Mouse (Mus musculus): ENCODE data around the gene Khdrbs1. TPM values are rescaled to one million over a fixed set of nuclear protein-coding genes. Genes with fewer than 3 reads are reported as not detected.

The Khdrbs1 gene
- total and polyA plus RNA-seq, 3 experiments, result 11.4 to 41.7 (median 38.1) TPM

GRCm38 (mm10) chr4:129695815-129696157 is 46.3 kb downstream of the Khdrbs1 start:
- no peaks in the 10 kb centered on the region for H3K27me3 ChIP-seq (ENCODE audit: control insufficient read depth, insufficient read depth, low read length)
- H3K36me3 ChIP-seq (ENCODE audit: control insufficient read depth, insufficient read depth, low read length), result peaks cover 1% of the 10 kb centered on the region; the same call in 1 of the 2 replicates
- no peaks in the 10 kb centered on the region for H3K4me1 ChIP-seq (ENCODE audit: control insufficient read depth, insufficient read depth, low read length)
- H3K27ac ChIP-seq, result no peak overlapping the region
- no peak for DNase-seq
- intact Hi-C loops (cut with DNase I), result loop anchor here (1.0 to 2.0 kb wide), 2 partner anchors 23 to 47 kb away; partner anchors contain the start of genes Khdrbs1 and Kpna6
- 16% methylated on average over 6 of the region's 6 CpGs for WGBS
- peak overlapping the region; percentile 93; the same call in 1 of the 2 replicates for H3K9ac ChIP-seq (ENCODE audit: low read depth, low read length)
- H3K4me3 ChIP-seq, result peak overlapping the region; percentile 91
- 0 out of 2 replicates have a peak, but pooled peaks cover 2% of the 10 kb centered on the region for H3K79me2 ChIP-seq (replicated peaks; ENCODE audit: control insufficient read depth, insufficient read depth, low read length)
- TF ChIP-seq CTCF (IDR thresholded peaks at IDR 0.05) (no peak), POLR2A (IDR thresholded peaks at IDR 0.05; ENCODE audit: insufficient read depth, low read depth, low read length) (no peak), EP300 (IDR thresholded peaks at IDR 0.05; ENCODE audit: insufficient read depth, low read depth, low read length) (no peak)

- Histone ChIP-seq H3K27ac (no peak overlapping the region), H3K27me3 (ENCODE audit: control insufficient read depth, insufficient read depth, low read length) (no peaks in the 10 kb centered on the region), H3K4me3 (no peak overlapping the region), H3K79me2 (replicated peaks; ENCODE audit: control insufficient read depth, insufficient read depth, low read length) (no peaks in the 10 kb centered on the region), H3K4me1 (ENCODE audit: control insufficient read depth, insufficient read depth, low read length) (no peaks in the 10 kb centered on the region), H3K9ac (ENCODE audit: low read depth, low read length) (no peak overlapping the region), H3K36me3 (ENCODE audit: control insufficient read depth, insufficient read depth, low read length) (no peaks in the 10 kb centered on the region)
- DNase-seq, result no peak
- TF ChIP-seq EP300 (IDR thresholded peaks at IDR 0.05; ENCODE audit: insufficient read depth, low read depth, low read length), result no peak
- no peak for TF ChIP-seq POLR2A (IDR thresholded peaks at IDR 0.05; ENCODE audit: insufficient read depth, low read depth, low read length)
- TF ChIP-seq CTCF (IDR thresholded peaks at IDR 0.05), result no peak
- WGBS, result 95% methylated on average over 6 of the region's 6 CpGs
- intact Hi-C loops (cut with DNase I), result no loop called here
These were observed 57.6 kb downstream of the Khdrbs1 start for GRCm38 (mm10) chr4:129684531-129684930.

- TF ChIP-seq POLR2A (IDR thresholded peaks at IDR 0.05; ENCODE audit: insufficient read depth, low read depth, low read length) (no peak), EP300 (IDR thresholded peaks at IDR 0.05; ENCODE audit: insufficient read depth, low read depth, low read length) (no peak), CTCF (IDR thresholded peaks at IDR 0.05) (no peak)
- WGBS, result 89% methylated on average over 11 of the region's 11 CpGs
- Histone ChIP-seq H3K4me3 (no peak overlapping the region), H3K79me2 (replicated peaks; ENCODE audit: control insufficient read depth, insufficient read depth, low read length) (no peaks in the 10 kb centered on the region), H3K27ac (no peak overlapping the region), H3K4me1 (ENCODE audit: control insufficient read depth, insufficient read depth, low read length) (no peaks in the 10 kb centered on the region), H3K27me3 (ENCODE audit: control insufficient read depth, insufficient read depth, low read length) (no peaks in the 10 kb centered on the region), H3K9ac (ENCODE audit: low read depth, low read length) (no peak overlapping the region), H3K36me3 (ENCODE audit: control insufficient read depth, insufficient read depth, low read length) (no peaks in the 10 kb centered on the region)
- intact Hi-C loops (cut with DNase I), result no loop called here
- DNase-seq, result no peak
These were observed 58.1 kb downstream of the Khdrbs1 start for GRCm38 (mm10) chr4:129683901-129684493.

- H3K36me3 ChIP-seq (ENCODE audit: control insufficient read depth, insufficient read depth, low read length), result no peaks in the 10 kb centered on the region
- H3K27me3 ChIP-seq (ENCODE audit: control insufficient read depth, insufficient read depth, low read length), result no peaks in the 10 kb centered on the region
- DNase-seq, result no peak
- H3K4me1 ChIP-seq (ENCODE audit: control insufficient read depth, insufficient read depth, low read length), result no peaks in the 10 kb centered on the region
- intact Hi-C loops (cut with DNase I), result no loop called here
- no peak for TF ChIP-seq POLR2A (IDR thresholded peaks at IDR 0.05; ENCODE audit: insufficient read depth, low read depth, low read length)
- TF ChIP-seq CTCF (IDR thresholded peaks at IDR 0.05), result no peak
- TF ChIP-seq EP300 (IDR thresholded peaks at IDR 0.05; ENCODE audit: insufficient read depth, low read depth, low read length), result no peak
- no peak overlapping the region for H3K27ac ChIP-seq
- WGBS, result 96% methylated on average over 11 of the region's 11 CpGs
- no peaks in the 10 kb centered on the region for H3K79me2 ChIP-seq (replicated peaks; ENCODE audit: control insufficient read depth, insufficient read depth, low read length)
- no peak overlapping the region for H3K9ac ChIP-seq (ENCODE audit: low read depth, low read length)
- no peak overlapping the region for H3K4me3 ChIP-seq
These were observed 60.3 kb downstream of the Khdrbs1 start for GRCm38 (mm10) chr4:129681837-129682236.

- intact Hi-C loops (cut with DNase I), result loop anchor here (1.0 to 2.0 kb wide), 2 partner anchors 23 to 70 kb away; partner anchors contain the start of genes Khdrbs1 and Tmem39b
- WGBS, result 2% methylated on average over 10 of the region's 10 CpGs
- Histone ChIP-seq H3K79me2 (replicated peaks; ENCODE audit: control insufficient read depth, insufficient read depth, low read length) (no peaks in the 10 kb centered on the region), H3K9ac (ENCODE audit: low read depth, low read length) (peak overlapping the region; percentile 30), H3K36me3 (ENCODE audit: control insufficient read depth, insufficient read depth, low read length) (peaks cover 5% of the 10 kb centered on the region; the same call in 1 of the 2 replicates), H3K27ac (peak overlapping the region; percentile 89), H3K4me3 (peak overlapping the region; percentile 85), H3K4me1 (ENCODE audit: control insufficient read depth, insufficient read depth, low read length) (peaks cover 3% of the 10 kb centered on the region; the same call in 1 of the 2 replicates), H3K27me3 (ENCODE audit: control insufficient read depth, insufficient read depth, low read length) (no peaks in the 10 kb centered on the region)
- no peak for DNase-seq
- TF ChIP-seq CTCF (IDR thresholded peaks at IDR 0.05) (0 out of 2 replicates have a peak, but pooled peaks have one; percentile 10), EP300 (IDR thresholded peaks at IDR 0.05; ENCODE audit: insufficient read depth, low read depth, low read length) (no peak)
These were observed 69.1 kb downstream of the Khdrbs1 start for GRCm38 (mm10) chr4:129672878-129673449.
